Mouse (Mus musculus) lung, adult 10 weeks (tissue): ENCODE results near the gene Pnpo. TPM values are rescaled to one million over a fixed set of nuclear protein-coding genes. Genes with fewer than 3 reads are reported as not detected.

ENCODE experiments used
- polyA plus RNA-seq: library from polyadenylated mRNA; stranded (reverse); fragments of 350-450 nt; fragmentation: Illumina TruSeq; extraction: RNeasy Lipid Tissue Mini Kit (QIAGEN cat#74804); gene quantifications from one replicate; pipeline ENCODE4 v1.2.3, GENCODE M21; 2014; ENCODE audit warnings: low read depth, low replicate concordance; ENCODE audit not compliant: insufficient read depth

Gene Pnpo
- polyA plus RNA-seq = 18.9 TPM

DNA sequence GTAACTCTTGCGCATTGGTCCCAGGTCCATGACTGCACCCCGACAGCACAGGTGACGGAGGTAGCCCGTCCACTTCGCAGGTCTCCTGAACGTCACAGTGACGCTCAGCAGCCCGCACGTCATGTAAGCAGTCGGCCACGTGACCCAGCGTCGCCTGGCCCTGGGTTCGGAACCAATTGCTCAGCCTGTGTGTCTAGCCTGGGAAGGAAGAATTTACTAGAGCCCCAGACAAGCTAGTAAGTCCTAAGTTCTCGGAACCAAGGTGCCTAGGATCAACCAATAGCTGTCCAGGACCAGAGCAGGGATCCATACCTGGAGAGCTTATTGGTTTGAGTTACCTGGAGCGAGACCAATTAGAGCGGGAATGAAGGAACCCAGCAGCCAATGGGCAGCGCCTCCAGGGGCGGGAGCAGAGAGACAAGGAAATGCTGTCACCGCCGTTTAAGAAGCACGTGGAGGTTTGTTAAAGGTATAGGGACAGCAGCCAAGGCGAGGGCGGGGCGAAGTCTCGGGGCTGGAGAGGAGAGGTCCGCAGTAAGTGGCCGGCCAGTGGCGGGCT, at the start of gene Pnpo:
Gene Pnpo (minus strand): TSS at position 241 of the 559 bp plus-strand sequence.

DNA sequence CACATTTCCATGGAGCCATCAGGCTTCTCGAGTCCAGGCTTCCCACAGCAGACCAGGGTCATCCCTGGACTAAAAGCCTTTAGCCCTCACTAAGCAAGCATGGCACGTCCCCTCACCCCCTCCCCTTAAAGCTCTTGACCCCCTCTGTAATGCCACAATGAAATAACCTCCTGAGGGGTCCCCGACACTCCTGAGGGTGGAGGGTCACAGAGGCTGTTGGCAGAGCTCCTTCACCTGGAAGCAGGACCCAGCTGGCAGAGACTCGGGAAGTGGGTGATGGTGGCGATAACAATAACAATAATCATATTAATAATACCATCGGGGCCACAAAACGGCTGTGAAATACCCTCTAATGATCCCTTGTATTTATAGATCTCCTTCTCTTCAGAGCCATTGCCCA, 39.1 kb upstream of the Pnpo start, which contains the start of gene Sp2:
Gene Sp2 (minus strand): TSS at position 101 of the 400 bp plus-strand sequence.

GRCm38 (mm10) chr11:96928088-96928487, 15.7 kb downstream of the Pnpo start, which contains the start of gene Prr15l:
Prr15l (plus strand) TSS chr11:96928104.

GRCm38 (mm10) chr11:96916044-96916884, 27.5 kb downstream of the Pnpo start, which contains the start of gene Cdk5rap3:
Cdk5rap3 (minus strand) TSS chr11:96916496.

Other genes starting within 250 kb of the Pnpo start
- gene Snx11, start 166.4 kb downstream of the Pnpo start, polyA plus RNA-seq = 19.2 TPM
- gene Cbx1, start 154.9 kb downstream of the Pnpo start, polyA plus RNA-seq = 30.2 TPM
- gene Nfe2l1, start 114.0 kb downstream of the Pnpo start, polyA plus RNA-seq = 97.1 TPM
- 43.4 TPM for gene Copz2, start 94.1 kb downstream of the Pnpo start, polyA plus RNA-seq
- gene Cdk5rap3, start 27.5 kb downstream of the Pnpo start, polyA plus RNA-seq = 28.8 TPM
- gene Prr15l, start 15.9 kb downstream of the Pnpo start, polyA plus RNA-seq = 99.6 TPM
- gene Sp2, start 39.0 kb upstream of the Pnpo start, polyA plus RNA-seq = 6.9 TPM
- gene Sp6, start 69.4 kb upstream of the Pnpo start, polyA plus RNA-seq = 2.2 TPM
- gene Scrn2, start 86.0 kb upstream of the Pnpo start, polyA plus RNA-seq = 12.5 TPM
- gene Lrrc46, start 97.4 kb upstream of the Pnpo start, polyA plus RNA-seq = 4.8 TPM
- 40.3 TPM for gene Mrpl10, start 97.6 kb upstream of the Pnpo start, polyA plus RNA-seq
- 5.0 TPM for gene Osbpl7, start 106.6 kb upstream of the Pnpo start, polyA plus RNA-seq
- 1.2 TPM for gene Tbx21, start 171.3 kb upstream of the Pnpo start, polyA plus RNA-seq
- 20.8 TPM for gene Tbkbp1, start 207.5 kb upstream of the Pnpo start, polyA plus RNA-seq
- gene Kpnb1, start 243.9 kb upstream of the Pnpo start, polyA plus RNA-seq = 32.2 TPM